Mouse (Mus musculus) lung, postnatal 36 days (tissue): ENCODE results near the gene Dnajc4.
"Not testable (repeated sequence)": the region's sequence is repeated elsewhere in the genome, so short reads cannot be mapped to it uniquely, and the experiment has no call there.

Experiments used
- DNase-seq: peaks from one replicate; pipeline ENCODE4 v3.0.0; 2022; ENCODE audit warnings: mixed read lengths

Gene Dnajc4

DNA sequence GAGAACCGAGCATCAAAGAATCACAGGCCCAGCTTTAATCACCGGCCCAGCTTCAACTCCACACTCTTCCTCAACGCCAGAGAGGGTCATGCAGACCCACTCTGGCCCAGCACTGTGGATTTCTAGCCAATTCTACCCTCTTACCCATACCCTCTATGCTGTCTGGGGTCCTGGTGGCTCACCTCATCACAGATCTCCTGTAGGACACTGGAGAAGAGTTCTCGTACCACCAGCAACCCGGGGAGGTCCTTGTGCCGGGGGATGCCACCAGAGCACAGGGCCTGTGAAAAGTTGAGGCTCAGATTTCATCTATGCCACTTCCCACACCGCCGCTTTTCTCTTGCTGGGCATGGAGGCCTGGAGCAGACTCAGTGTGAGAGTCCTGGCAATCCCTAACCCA, 2.1 kb upstream of the Dnajc4 start:
- no peak for DNase-seq

DNA sequence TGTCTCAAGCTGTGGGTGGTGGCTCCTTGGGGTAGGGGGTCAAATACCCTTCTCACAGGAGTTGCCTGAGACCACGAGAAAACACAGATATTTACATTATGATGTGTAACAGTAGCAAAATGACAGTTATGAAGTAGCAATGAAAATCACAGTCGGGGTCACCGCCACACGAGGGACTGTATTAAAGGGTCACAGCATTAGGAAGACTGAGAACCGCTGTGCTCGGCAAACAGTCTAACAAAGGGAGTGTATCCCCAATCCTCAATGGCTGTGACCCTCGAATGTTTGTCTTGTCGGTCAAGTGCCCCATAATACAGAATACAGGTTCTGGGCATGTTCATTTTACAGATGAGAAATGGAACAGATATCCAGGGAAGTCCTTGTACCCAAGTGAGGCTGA, 1.6 kb upstream of the Dnajc4 start:
- no peak for DNase-seq

DNA sequence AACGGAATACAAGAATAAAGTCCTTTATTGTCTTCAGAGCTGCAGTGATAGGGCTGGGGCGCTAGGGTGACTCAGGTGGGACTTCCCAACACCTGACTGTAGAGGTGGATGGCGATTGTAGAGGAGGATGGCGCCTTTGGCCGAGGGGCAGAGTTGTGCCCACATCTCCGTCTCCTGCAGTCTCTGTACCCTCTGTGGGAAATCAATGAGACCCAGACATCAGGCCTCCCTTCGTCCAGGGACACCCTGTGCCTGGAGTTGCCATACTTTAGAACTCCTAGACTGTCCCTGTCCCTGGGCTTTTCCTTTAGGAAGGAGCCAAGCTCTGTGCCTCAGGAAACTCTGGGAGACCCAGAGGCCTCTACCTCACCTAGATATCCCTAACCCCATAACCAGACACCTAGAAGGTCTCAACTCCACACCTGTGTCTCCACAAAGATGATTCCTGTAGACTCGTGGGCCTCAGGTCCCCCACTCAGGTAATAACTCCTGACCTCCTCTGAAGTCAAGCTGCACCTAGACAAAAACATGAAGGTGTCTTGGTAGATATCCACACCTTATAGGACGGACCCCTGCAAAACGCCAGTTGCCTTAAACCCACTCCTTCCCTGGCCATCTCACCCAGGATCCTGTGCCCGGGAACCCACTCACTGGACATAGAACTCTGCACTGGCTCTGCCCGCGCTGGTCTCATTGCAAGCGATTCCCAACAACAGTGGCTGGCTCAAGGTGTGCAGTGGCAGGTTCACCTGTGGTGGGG, 819 bp upstream of the Dnajc4 start:
- DNase-seq, result no peak

DNA sequence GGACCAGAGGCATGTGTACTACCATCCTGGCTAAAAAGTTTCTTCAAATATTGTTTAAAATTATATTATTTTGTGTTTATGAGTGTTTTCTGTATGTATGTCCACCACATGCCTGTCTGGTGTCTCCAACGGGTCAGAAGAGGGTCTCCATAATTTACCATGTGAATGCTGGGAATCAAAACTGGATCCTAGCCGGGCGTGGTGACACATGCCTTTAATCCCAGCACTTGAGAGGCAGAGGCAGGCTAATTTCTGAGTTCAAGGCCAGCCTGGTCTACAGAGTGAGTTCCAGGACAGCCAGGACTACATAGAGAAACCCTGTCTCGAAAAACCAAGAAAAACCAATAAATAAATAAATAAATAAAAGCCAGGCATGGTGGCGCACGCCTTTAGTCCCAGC, 1.2 kb downstream of the Dnajc4 start:
- DNase-seq, result not testable (repeated sequence)

DNA sequence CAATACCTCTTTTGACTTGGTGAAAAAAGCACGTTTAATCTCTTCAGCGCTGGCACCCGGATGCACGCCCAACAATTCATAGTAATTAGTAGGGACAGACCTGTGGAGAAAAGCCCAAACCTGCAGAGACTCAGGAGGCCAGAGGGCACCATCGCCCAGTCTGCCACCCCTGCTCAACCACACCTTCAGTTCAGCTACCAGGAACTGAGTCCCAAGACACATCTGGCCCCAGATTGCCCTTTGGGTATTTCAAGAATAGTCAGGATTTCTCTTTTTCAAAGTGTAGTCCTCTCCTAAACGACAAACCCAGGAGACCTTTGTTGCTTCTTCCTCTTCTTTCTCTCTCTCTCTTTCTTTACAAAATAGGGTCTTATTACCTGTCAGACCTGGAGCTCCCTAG, 1.7 kb downstream of the Dnajc4 start:
- DNase-seq, result no peak

DNA sequence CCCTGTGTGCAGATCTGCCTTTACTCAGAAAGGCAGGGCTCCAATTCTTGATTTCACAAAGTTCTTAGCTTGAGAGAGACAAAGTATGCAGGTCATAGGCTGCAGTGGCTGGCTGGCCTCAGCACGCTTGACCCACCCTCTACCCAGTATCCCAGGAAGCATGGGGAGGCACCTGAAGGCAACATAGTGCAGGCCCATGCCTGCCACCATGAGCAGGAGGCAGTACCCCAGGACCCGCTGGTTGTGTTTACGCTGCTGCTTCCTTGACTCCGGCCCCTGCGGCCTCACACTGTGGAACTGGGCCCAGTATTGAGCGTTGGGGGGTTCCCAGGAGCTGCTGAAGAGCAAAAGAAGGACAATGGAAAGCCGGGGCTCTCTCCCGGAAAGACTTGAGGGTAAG, 3.1 kb downstream of the Dnajc4 start:
- no peak for DNase-seq

DNA sequence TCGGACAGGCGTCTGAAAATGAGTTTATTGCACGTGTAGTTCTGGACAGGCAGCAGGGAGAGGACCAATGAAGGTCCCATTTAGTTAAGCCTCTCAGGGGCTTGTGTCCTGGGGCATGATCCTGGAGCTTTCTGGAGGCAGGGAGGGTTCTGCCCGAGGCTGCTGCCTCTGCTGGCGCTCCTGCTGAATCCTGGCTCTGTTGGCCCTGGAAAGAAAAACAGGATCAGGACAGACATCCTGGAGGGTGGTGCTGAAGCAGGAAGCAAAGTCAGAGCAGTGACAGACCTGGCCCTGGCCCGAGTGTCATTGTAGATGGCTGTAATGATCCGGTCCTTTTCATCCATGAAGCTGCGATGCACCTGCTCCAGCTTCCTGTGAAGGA, 4.5 kb downstream of the Dnajc4 start:
- no peak for DNase-seq

DNA sequence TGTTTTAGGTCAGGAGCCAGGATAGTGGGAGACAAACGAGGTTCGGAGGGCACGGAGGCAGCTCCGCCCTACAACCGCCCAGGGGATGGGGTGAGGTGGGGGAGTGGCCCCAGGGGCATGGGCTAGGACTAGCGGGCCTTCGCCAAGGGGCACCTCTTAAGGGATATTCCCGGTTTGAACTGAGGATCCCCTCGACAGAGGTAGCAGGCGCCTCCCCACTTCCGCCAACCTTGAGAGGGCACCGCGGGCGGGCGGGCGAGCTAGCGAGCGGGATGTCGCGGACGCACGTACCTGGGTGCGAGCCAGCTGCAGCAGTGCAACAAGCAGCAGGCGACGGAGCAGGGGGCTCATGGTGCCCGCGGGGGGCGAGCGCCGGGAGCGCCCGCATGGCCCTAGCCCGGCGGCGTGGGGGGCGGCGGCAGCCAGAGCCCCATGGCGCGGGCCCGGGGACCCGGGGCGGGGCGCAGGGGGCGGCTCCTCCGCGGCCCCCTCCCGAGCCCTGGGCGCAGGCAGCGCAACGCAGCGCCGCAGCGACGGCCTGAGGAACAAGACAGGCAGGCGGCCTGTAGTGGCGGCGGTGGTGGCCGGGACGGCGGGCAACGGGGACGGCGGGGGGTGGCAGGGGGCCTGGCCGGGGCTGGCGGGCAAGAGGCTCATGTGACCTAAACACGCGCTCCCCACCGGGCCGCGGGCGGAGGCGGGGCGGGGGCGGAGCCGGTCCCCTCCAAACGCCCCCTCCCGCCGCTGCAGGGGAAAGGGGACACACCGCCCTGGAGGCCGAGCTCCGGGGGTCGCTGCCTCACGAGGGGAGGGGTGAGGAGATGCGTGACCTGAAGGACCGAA, 5.1 kb downstream of the Dnajc4 start, which contains the start of gene Vegfb:
Gene Vegfb (minus strand): TSS at position 591 of the 843 bp plus-strand sequence.
- peak; percentile 55 for DNase-seq

DNA sequence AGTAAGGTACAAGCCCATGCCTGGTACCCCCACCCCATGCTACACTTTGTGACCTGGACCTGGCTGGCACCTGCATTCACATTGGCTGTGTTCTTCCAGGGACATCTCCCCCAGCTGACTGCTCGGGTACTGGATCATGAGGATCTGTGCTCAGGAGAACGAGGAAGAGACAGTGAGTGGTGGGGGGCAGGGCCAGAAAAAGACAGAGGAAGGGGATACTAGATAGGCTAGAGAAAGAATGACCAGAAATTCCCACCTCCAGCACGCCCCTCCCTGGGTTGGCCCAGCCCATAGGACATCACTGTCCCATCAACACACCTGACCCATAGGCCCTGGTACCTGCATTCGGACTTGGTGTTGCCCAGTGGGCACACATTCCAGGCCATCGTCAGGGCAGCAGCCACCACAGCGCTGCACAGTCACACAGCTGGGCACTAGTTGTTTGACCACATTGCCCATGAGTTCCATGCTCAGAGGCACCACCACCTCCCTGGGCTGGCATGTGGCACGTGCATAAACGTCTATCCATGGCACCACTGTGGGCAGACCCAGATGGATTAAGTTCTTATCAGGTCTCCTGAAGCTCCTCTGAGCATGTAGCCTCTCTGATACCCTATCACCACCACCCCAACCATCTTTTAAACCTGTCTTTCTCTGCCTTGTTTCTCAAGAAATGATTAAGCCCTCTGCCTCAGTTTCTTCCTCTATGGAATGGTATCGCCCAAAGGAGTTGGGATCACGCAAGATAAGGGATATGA, 6.2 kb downstream of the Dnajc4 start:
- no peak for DNase-seq

DNA sequence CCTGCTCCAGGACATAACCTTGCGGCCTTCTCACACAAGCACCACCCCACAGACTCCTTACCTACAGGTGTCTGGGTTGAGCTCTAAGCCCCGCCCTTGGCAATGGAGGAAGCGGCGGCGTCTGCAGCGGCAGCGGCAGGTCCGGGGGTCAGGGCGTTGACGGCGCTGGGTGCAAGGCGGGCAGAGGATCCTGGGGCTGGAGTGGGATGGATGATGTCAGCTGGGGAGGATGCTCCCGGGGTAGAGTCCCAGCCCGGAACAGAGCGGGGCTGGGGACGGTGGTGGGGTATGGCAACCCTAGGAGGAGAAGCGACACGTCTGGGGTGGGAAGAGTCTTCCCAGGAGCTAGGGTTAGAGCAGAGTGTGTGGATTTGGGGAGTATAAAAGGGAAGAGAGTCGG, 7.1 kb downstream of the Dnajc4 start:
- no peak for DNase-seq

DNA sequence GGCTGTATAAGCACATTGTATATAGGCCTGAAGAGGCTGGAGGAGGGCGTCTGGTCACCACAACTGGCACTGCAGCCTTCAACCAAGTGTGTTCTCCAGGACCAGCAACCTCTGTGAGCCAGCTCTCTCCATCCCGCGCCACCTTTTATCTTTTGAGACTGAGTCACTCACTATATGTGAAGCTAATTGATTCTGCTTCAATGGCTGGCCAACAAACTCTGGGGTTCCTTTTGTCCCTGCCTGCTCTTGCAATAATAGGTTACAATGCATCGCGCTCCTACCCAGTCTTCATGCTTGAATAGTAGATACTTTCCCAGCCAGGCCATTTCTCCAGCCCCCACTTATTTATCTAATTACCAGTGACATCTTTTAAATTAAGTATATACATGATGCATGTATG, 8.8 kb downstream of the Dnajc4 start:
- DNase-seq, result no peak

DNA sequence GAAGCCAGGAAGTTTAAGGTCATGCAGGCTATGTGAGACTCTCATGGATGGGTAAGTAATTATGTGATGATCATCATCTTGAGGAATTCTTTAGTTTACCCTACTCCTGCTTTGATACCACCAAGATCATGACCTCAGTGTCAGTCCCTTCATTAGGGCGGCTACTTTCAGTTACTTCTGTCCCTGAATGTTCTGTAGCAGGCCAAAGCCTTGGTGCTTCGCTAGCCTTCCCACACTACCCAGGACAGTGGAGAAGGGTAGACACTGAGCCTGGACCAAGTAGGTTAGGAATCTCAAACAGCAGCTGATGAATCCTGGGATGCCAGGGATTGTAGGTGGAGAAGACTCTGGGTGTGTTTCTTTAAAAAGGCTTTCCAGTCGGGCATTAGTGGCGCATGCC, 10.9 kb downstream of the Dnajc4 start:
- no peak for DNase-seq

DNA sequence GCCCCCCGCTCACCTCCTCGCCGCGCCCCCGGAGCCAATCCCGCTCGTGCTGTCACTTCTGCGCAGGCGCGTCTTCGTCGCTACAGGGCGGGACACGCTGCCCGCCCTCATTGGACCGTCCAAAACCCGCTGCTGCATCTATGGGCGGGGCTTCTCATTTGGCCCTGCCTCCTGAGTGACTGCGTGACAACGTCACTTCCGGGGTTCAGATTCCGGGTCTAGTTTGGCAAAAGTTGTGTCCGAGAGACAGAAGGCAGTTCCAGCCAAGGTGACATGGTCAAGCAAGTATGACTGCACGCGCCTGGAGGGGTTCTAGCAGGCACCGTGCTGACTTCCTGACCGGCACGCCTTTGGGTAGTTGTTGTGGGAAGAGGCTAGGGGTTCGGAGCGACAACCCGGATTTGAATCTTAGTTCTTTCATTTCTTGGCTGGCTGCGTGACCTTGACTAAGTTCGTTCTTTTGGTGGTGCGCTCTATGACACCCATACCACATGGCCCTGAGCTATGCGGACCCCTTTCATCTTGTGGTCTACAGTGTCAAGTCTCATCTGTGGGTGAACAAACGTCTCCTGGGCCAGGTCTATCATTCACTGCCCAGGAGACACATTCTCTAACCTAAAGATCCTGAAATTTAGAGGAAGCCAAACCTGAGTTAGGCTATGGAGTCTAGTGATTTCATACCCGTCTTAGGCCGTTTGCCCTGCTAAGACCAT, 11.8 kb downstream of the Dnajc4 start, which contains the start of gene Fkbp2:
Gene Fkbp2 (minus strand): TSS at position 121 of the 713 bp plus-strand sequence.
- peak; percentile 99 for DNase-seq

DNA sequence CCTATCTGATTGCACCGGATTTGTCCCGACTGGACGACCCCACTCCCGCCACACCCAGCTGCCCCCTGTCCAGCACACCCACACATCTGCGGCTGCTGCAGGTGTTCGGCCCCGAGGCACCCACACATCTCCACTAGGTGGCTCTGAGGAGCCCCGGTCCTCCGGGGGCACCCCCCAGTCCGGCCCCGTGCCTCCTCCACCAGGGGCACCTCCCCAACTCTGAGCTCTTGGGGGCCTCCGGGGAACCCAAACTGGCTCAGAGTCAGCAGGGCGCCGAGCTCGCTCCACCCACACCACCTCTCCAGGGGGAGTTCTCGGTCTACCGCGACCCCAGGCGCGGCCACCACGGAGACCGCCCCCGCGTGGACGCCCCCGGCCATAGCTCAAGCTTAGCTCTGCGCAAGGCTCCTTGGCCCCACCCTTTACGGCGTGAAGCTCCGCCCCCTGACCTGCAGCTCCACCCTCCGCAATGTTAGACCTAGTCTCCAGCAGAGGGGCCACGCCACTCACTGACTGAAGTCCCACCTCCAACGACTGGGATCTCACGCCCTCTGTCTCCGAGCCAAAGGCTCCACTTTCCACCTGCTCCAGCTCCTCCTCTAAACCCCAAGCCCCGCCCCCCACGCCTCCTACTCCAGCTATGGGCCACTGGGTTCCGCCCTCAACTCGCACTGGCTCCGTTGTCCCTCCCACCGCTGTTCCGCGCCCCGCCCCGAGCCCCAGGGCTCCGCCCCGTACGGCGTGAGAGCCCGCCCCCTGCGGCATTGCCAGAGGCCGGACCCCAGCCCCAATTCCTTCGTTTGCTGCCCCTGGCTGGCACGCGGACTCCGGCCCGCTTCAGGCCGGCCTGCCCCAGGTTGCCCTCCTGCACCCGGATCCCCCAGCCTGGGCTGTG, 12.6 kb downstream of the Dnajc4 start:
- peak; percentile 100 for DNase-seq

DNA sequence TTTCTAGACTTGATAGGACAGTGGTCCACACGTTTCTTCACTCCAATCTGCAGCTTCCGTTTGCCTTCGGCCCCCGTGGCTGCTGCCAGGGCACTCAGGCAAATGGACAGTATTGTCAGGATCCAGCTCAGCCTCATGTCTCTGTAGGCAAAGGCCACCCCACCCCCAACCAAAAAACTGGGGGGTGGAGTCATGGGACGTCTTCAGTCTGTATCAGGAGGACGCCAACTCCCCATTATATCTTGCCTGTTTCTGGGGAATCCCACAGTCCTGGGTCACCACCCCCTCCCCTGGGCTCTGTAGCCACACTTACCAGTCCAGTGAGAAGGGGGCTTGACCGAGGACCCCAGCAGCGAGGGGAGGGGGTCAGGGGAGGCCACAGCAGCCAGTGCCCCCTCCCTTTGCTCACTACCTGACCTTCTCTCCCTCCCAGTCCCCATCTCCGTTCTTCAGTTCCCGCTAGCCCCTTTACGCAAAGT, 13.3 kb downstream of the Dnajc4 start:
- DNase-seq, result no peak

DNA sequence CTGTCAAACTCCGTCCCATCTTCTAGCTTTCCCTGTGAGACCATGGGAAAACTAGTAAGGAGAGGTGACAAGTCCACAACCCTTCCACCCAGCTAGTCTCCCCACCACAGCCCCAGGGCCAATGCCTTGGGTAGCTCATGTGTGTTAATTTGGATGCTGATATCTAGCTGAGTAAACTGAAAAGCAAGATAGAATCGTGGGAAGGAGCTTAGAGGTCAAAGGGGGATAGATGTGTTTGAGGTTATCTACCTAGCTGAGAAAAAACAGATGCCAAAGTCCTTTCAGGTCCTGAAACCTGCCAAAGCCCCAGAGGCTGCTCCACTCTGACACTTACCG, 13.8 kb downstream of the Dnajc4 start:
- DNase-seq, result no peak

DNA sequence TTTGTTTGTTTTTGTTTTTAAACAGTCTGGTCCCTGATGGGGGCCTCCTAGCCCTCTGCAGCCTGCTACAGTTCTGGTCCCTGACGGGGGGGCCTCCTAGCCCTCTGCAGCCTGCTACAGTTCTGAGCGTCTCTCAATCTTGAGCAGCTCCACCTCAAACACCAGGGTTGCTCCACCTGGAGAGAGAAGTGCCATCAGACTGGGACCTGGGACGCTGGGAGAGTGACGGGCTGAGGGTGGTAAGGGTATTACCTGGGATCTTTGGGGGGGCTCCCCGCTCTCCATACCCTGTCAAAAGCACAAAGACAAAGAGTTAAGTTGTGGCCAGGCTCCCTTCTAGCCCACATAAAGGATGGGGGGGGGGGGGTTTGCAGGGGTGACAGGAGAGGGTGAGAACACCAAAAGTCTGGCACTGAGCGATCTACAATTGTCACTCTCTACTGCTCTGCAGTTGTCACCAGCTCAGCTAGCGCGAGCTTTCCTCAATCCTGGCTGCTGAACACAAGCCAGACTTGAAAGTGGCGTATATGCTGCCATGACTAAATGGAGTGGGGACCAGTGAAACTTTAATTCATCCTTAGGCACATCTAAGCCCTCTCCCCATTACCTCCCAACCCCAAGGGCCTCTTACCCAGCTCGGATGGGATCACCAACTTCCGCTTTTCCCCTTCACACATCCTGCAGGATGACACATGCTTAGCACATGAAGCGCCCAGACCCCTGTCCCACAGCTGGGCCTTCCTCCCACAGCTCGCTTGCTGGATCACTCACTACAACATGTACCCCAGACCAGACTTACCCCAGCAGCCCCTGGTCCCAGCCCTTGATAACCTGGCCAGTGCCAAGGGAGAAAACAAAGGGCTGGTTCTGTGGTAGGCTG, 14.4 kb downstream of the Dnajc4 start:
- DNase-seq, result no peak

DNA sequence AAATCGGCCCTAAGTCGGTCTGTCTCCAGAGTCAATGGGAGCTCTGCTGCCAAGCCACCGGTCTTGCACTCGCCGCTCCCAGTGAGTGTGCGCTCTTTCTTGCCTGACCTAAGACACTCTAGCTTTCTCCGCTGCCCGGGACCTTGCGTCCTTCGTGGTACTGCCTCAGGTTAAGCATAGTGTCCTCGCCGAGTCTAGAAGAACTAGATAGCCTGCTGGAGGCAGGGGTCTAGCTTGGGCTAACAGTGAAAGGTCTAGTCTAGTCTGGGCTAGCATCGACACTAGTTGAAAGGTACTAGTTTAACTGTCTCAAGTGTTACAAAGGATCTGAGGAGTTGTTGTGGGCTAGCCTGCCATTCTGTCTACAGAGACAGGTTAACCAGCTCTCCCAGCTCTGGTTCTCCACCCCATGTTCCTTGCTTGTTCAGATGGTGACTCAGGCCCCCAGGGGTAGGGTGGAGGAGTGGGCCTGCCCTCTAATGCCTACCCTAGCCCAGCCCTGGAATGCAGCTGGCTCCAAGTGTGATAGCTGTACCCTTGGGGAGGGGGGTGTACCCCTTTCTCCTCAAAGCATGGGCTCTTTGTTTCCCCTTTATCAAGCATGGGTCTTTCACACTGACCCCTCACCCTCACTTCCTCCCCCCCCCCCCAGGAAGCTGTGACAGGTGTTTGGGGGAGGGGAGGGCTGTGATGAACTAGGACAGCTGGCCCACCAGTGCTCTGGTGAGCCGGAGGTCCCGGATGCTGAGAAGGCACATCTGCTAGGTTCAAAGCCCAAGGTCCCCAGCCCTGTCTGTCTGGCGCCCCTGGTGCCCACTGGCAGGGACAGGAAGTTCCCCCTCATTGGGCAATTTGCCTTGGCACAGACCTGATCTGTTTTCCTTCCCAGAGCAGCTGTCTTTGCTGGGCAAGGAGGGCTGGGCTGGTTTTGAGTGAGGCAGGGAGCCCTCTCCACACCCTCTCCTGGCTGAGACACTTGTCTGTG, 16.5 kb downstream of the Dnajc4 start, which contains the start of gene Plcb3:
Gene Plcb3 (minus strand): TSS at position 934 of the 985 bp plus-strand sequence.
- DNase-seq, result peak; percentile 77
